Mouse (Mus musculus) neural tube, embryonic 13.5 days (tissue): ENCODE measurements around the gene Alyref. TPM values are rescaled to one million over a fixed set of nuclear protein-coding genes. Genes with fewer than 3 reads are reported as not detected.

ENCODE experiments used
- ATAC-seq: fragments of 200-750 bp; cut with Nextera tagmentation; 2 replicates; pipeline ENCODE4 v1.8.0; 2017; ENCODE audit warnings: low read depth, mild to moderate bottlenecking, moderate TSS enrichment, moderate library complexity
- H3K27ac ChIP-seq: fragments of 300-500 bp; sonication (generic); replicated peaks from 2 replicates; pipeline ENCODE4 v1.5.1; 2015; ENCODE audit warnings: moderate library complexity, mild to moderate bottlenecking, inconsistent platforms
- H3K27me3 ChIP-seq: fragments of 300-500 bp; sonication (generic); 2 replicates; pipeline ENCODE4 v1.6.1; 2015; ENCODE audit warnings: mild to moderate bottlenecking, inconsistent platforms
- H3K36me3 ChIP-seq: fragments of 300-500 bp; sonication (generic); 2 replicates; pipeline ENCODE4 v1.6.1; 2015; ENCODE audit warnings: mild to moderate bottlenecking, inconsistent platforms
- H3K4me1 ChIP-seq: fragments of 300-500 bp; sonication (generic); replicated peaks from 2 replicates; pipeline ENCODE4 v1.6.1; 2015; ENCODE audit warnings: inconsistent platforms
- H3K4me2 ChIP-seq: fragments of 300-500 bp; sonication (generic); 2 replicates; pipeline ENCODE4 v1.6.1; 2015; ENCODE audit warnings: inconsistent platforms, mild to moderate bottlenecking, moderate library complexity
- H3K4me3 ChIP-seq: fragments of 300-500 bp; sonication (generic); 2 replicates; pipeline ENCODE4 v1.5.1; 2015; ENCODE audit warnings: mild to moderate bottlenecking, inconsistent platforms
- H3K9ac ChIP-seq: fragments of 300-500 bp; sonication (generic); 2 replicates; pipeline ENCODE4 v1.6.1; 2015; ENCODE audit warnings: moderate library complexity, mild to moderate bottlenecking, inconsistent platforms
- H3K9me3 ChIP-seq: fragments of 300-500 bp; sonication (generic); 2 replicates; pipeline ENCODE4 v1.6.1; 2016; ENCODE audit warnings: inconsistent platforms
- WGBS: fragments of 180-500 bp; shearing (Covaris S2); methylation state at CpG from one replicate; pipeline ENCODE4 v1.1.7; 2015; 5-methylcytosine and 5-hydroxymethylcytosine counted together
- polyA plus RNA-seq: library from polyadenylated mRNA; unstranded; fragments of >200 nt; fragmentation: Nextera tagmentation; extraction: Ambion mirVana; gene quantifications from 2 replicates; pipeline ENCODE4 v1.2.1, GENCODE M21; 2015

The Alyref gene
- polyA plus RNA-seq, 1 experiment from 2014 or later: 292 TPM

- Histone ChIP-seq H3K4me1 (peaks cover 20% of the 10 kb centered on the region), H3K4me2 (peak overlapping the region; percentile 99), H3K36me3 (peaks cover 66% of the 10 kb centered on the region), H3K9ac (peak overlapping the region; percentile 89), H3K27ac (peak overlapping the region; percentile 87), H3K27me3 (no peaks in the 10 kb centered on the region), H3K4me3 (peak overlapping the region; percentile 99), H3K9me3 (no peaks in the 10 kb centered on the region)
- 13% methylated on average over 30 of the region's 30 CpGs for WGBS
- ATAC-seq: peak; percentile 72
These were observed 26.0 kb upstream of the Alyref start for GRCm38 (mm10) chr11:120623961-120624679.

- no peak overlapping the region for H3K4me2 ChIP-seq
- no peak for ATAC-seq
- peaks cover 66% of the 10 kb centered on the region for H3K36me3 ChIP-seq
- H3K4me1 ChIP-seq: peaks cover 26% of the 10 kb centered on the region
- H3K9me3 ChIP-seq: no peaks in the 10 kb centered on the region
- no peaks in the 10 kb centered on the region for H3K27me3 ChIP-seq
- WGBS: 94% methylated on average over 6 of the region's 6 CpGs
- H3K4me3 ChIP-seq: no peak overlapping the region
- H3K27ac ChIP-seq: no peak overlapping the region
- H3K9ac ChIP-seq: no peak overlapping the region
These were observed 24.6 kb upstream of the Alyref start for GRCm38 (mm10) chr11:120622805-120623204.

GRCm38 (mm10) chr11:120620195-120620594 lies 22.0 kb upstream of the Alyref start:
- H3K36me3 ChIP-seq: peaks cover 57% of the 10 kb centered on the region
- peaks cover 40% of the 10 kb centered on the region for H3K4me1 ChIP-seq
- no peak overlapping the region for H3K27ac ChIP-seq
- H3K27me3 ChIP-seq: no peaks in the 10 kb centered on the region
- no peaks in the 10 kb centered on the region for H3K9me3 ChIP-seq
- 93% methylated on average over 14 of the region's 14 CpGs for WGBS
- H3K9ac ChIP-seq: no peak overlapping the region
- no peak overlapping the region for H3K4me3 ChIP-seq
- no peak overlapping the region for H3K4me2 ChIP-seq
- no peak for ATAC-seq

- no peak for ATAC-seq
- Histone ChIP-seq H3K9ac (no peak overlapping the region), H3K4me2 (no peak overlapping the region), H3K4me3 (peak overlapping the region; percentile 63; the same call in 1 of the 2 replicates), H3K9me3 (no peaks in the 10 kb centered on the region), H3K27ac (0 out of 2 replicates have a peak overlapping the region, but pooled peaks have one; percentile 42), H3K36me3 (peaks cover 65% of the 10 kb centered on the region), H3K27me3 (no peaks in the 10 kb centered on the region), H3K4me1 (peaks cover 35% of the 10 kb centered on the region)
- 92% methylated on average over 25 of the region's 25 CpGs for WGBS
These were observed 20.7 kb upstream of the Alyref start for GRCm38 (mm10) chr11:120618619-120619535.

- H3K36me3 ChIP-seq: peaks cover 69% of the 10 kb centered on the region
- WGBS: 1% methylated on average over 56 of the region's 56 CpGs
- H3K4me3 ChIP-seq: peak within 1 kb of the TSS; percentile 63
- ATAC-seq: peak; percentile 96
- H3K27me3 ChIP-seq: no peaks in the 10 kb centered on the region
- H3K9me3 ChIP-seq: no peaks in the 10 kb centered on the region
- H3K9ac ChIP-seq: peak within 1 kb of the TSS; percentile 81
- H3K4me1 ChIP-seq: peaks cover 29% of the 10 kb centered on the region
- H3K4me2 ChIP-seq: peak within 1 kb of the TSS; percentile 65
- H3K27ac ChIP-seq: peak within 1 kb of the TSS; percentile 81
These were observed 19.5 kb upstream of the Alyref start, which contains the start of gene Pcyt2 for GRCm38 (mm10) chr11:120617519-120618112. TSS of gene Pcyt2 (minus strand) at chr11:120617936.

GRCm38 (mm10) chr11:120616617-120617294 lies 18.6 kb upstream of the Alyref start:
- peak overlapping the region; percentile 81 for H3K27ac ChIP-seq

GRCm38 (mm10) chr11:120615606-120616203 lies 17.5 kb upstream of the Alyref start:
- no peak overlapping the region for H3K27ac ChIP-seq
- H3K9me3 ChIP-seq: no peaks in the 10 kb centered on the region
- H3K36me3 ChIP-seq: peaks cover 69% of the 10 kb centered on the region
- H3K27me3 ChIP-seq: no peaks in the 10 kb centered on the region
- no peak for ATAC-seq
- 0 out of 2 replicates have a peak overlapping the region, but pooled peaks have one; percentile 5 for H3K4me2 ChIP-seq
- H3K4me1 ChIP-seq: peaks cover 29% of the 10 kb centered on the region
- 0 out of 2 replicates have a peak overlapping the region, but pooled peaks have one; percentile 34 for H3K9ac ChIP-seq
- H3K4me3 ChIP-seq: no peak overlapping the region
- 87% methylated on average over 11 of the region's 11 CpGs for WGBS

More at GRCm38 (mm10) chr11:120616617-120617294, 18.6 kb upstream of the Alyref start:
- Histone ChIP-seq H3K36me3 (peaks cover 69% of the 10 kb centered on the region), H3K27me3 (no peaks in the 10 kb centered on the region), H3K9me3 (no peaks in the 10 kb centered on the region), H3K4me3 (peak overlapping the region; percentile 63), H3K9ac (peak overlapping the region; percentile 81), H3K4me2 (peak overlapping the region; percentile 65), H3K4me1 (peaks cover 29% of the 10 kb centered on the region)
- WGBS: 58% methylated on average over 4 of the region's 4 CpGs
- no peak for ATAC-seq

GRCm38 (mm10) chr11:120615167-120615566 lies 17.0 kb upstream of the Alyref start:
- 0 out of 2 replicates have a peak overlapping the region, but pooled peaks have one; percentile 34 for H3K9ac ChIP-seq
- 92% methylated on average over 6 of the region's 6 CpGs for WGBS
- H3K36me3 ChIP-seq: peaks cover 69% of the 10 kb centered on the region

GRCm38 (mm10) chr11:120613976-120614375 lies 15.8 kb upstream of the Alyref start:
- Histone ChIP-seq H3K36me3 (peaks cover 63% of the 10 kb centered on the region), H3K27ac (no peak overlapping the region), H3K4me3 (no peak overlapping the region), H3K4me2 (no peak overlapping the region), H3K9ac (no peak overlapping the region), H3K9me3 (no peaks in the 10 kb centered on the region), H3K27me3 (peaks cover 9% of the 10 kb centered on the region), H3K4me1 (peaks cover 33% of the 10 kb centered on the region)
- 66% methylated on average over 8 of the region's 8 CpGs for WGBS
- no peak for ATAC-seq

More at GRCm38 (mm10) chr11:120615167-120615566, 17.0 kb upstream of the Alyref start:
- Histone ChIP-seq H3K9me3 (no peaks in the 10 kb centered on the region), H3K4me2 (no peak overlapping the region), H3K4me1 (peaks cover 29% of the 10 kb centered on the region), H3K27ac (no peak overlapping the region), H3K4me3 (no peak overlapping the region), H3K27me3 (no peaks in the 10 kb centered on the region)
- no peak for ATAC-seq

- 86% methylated on average over 10 of the region's 10 CpGs for WGBS
- no peak for ATAC-seq
- H3K9me3 ChIP-seq: no peaks in the 10 kb centered on the region
- H3K4me1 ChIP-seq: peaks cover 38% of the 10 kb centered on the region
- no peak overlapping the region for H3K4me2 ChIP-seq
- no peak overlapping the region for H3K9ac ChIP-seq
- H3K4me3 ChIP-seq: no peak overlapping the region
- H3K27ac ChIP-seq: no peak overlapping the region
- H3K27me3 ChIP-seq: peaks cover 13% of the 10 kb centered on the region
- peaks cover 58% of the 10 kb centered on the region for H3K36me3 ChIP-seq
These were observed 15.4 kb upstream of the Alyref start for GRCm38 (mm10) chr11:120613481-120613972.

- Histone ChIP-seq H3K4me1 (peaks cover 40% of the 10 kb centered on the region), H3K27me3 (peaks cover 13% of the 10 kb centered on the region), H3K36me3 (peaks cover 53% of the 10 kb centered on the region), H3K9me3 (no peaks in the 10 kb centered on the region), H3K27ac (no peak overlapping the region), H3K4me2 (no peak overlapping the region), H3K4me3 (no peak overlapping the region), H3K9ac (no peak overlapping the region)
- ATAC-seq: no peak
- WGBS: 55% methylated on average over 6 of the region's 6 CpGs
These were observed 14.6 kb upstream of the Alyref start for GRCm38 (mm10) chr11:120612763-120613162.
